Mouse (Mus musculus) G1E-ER4 (cell line): ENCODE data around the gene T2. TPM values are rescaled to one million over a fixed set of nuclear protein-coding genes. Genes with fewer than 3 reads are reported as not detected.

Source experiments
- GATA1 ChIP-seq: IDR thresholded peaks from one replicate; pipeline ENCODE4 v1.8.0; 2012; ENCODE audit warnings: low read length, inconsistent platforms
- polyA plus RNA-seq: library from polyadenylated mRNA; stranded (reverse); fragments of >175 nt; gene quantifications from 2 replicates; pipeline ENCODE4 v1.2.3, GENCODE M21; 2012

The T2 gene
- polyA plus RNA-seq, 1 experiment = 0.08 TPM

- no peak for TF ChIP-seq GATA1
Observed at GRCm38 (mm10) chr17:8389790-8390095, 34.0 kb downstream of the T2 start.

GRCm38 (mm10) chr17:8390487-8390886, 34.7 kb downstream of the T2 start:
- TF ChIP-seq GATA1 = no peak

DNA sequence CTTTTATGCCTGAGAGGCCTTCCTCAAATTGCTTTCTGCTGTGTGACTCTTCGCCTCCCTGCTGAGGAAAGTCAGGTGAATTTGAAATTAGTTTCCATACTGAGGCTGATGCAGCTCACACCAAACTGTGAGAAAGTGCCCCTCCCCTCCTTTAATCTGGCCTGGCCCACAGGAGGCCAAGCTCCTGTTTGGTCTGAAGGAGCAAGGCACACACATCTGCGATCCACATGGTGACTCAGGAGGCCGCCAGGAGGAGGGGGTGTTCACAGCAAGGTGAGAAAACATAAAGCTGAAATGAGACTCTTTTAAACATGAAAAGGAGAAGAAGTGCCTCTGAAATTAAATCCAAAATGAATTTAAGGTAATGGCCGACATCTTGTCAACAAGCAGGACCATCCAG, 40.6 kb downstream of the T2 start:
- no peak for TF ChIP-seq GATA1

GRCm38 (mm10) chr17:8397946-8398345, 42.2 kb downstream of the T2 start:
- TF ChIP-seq GATA1 = no peak

GRCm38 (mm10) chr17:8406285-8406684, 50.5 kb downstream of the T2 start:
- TF ChIP-seq GATA1 = no peak

- no peak for TF ChIP-seq GATA1
Observed at GRCm38 (mm10) chr17:8408589-8409295, 53.0 kb downstream of the T2 start.

- TF ChIP-seq GATA1 = no peak
Observed at GRCm38 (mm10) chr17:8410330-8410729, 54.5 kb downstream of the T2 start.

GRCm38 (mm10) chr17:8413656-8414055, 57.9 kb downstream of the T2 start:
- TF ChIP-seq GATA1 = no peak

- no peak for TF ChIP-seq GATA1
Observed at GRCm38 (mm10) chr17:8415533-8415932, 59.7 kb downstream of the T2 start.

DNA sequence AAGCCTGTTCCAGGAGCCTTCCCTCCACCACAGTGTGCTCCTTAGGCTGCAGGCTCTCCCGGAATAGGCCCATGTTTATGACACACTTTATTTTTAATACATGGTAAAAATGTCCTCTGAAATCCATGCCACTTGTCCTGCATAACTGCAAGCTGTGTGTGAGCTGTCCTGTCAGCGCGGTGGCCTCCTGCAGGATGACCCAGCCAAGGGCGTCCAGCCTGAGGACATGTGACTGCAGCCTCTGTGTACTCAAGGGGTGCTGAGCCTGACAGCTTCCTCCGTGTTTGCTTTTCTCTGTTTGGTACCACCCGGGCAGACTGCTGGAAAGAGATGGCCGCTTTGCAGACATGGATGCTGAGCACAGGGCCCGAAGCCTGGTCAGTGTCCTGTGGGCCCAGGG, 61.1 kb downstream of the T2 start:
- TF ChIP-seq GATA1 = no peak

- no peak for TF ChIP-seq GATA1
Observed at GRCm38 (mm10) chr17:8420739-8421138, 64.9 kb downstream of the T2 start.

- TF ChIP-seq GATA1 = no peak
Observed at GRCm38 (mm10) chr17:8421517-8421916, 65.7 kb downstream of the T2 start.

DNA sequence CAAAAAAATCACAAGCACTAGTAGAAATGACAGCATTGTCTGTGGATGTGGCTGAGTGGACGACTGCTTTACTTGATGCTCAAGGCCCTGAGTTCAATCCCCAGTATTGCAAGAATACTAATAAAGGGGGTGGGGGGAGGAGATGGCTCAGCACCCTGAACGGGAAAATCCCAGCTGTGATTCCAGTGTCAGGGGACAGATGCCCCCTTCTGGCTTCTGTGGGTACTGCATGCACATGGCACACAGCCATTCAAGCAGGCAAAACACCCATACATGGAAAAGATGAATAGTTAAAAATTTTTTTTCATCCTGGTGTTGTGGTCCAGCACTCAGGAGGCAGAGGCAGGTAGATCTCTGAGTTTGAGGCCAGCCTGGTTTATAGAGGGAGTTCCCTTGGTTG, 67.5 kb downstream of the T2 start:
- TF ChIP-seq GATA1 = no peak

GRCm38 (mm10) chr17:8429436-8429835, 73.6 kb downstream of the T2 start:
- TF ChIP-seq GATA1 = no peak

GRCm38 (mm10) chr17:8429896-8430295, 74.1 kb downstream of the T2 start:
- TF ChIP-seq GATA1 = no peak

GRCm38 (mm10) chr17:8432179-8432800, 76.5 kb downstream of the T2 start:
- no peak for TF ChIP-seq GATA1

DNA sequence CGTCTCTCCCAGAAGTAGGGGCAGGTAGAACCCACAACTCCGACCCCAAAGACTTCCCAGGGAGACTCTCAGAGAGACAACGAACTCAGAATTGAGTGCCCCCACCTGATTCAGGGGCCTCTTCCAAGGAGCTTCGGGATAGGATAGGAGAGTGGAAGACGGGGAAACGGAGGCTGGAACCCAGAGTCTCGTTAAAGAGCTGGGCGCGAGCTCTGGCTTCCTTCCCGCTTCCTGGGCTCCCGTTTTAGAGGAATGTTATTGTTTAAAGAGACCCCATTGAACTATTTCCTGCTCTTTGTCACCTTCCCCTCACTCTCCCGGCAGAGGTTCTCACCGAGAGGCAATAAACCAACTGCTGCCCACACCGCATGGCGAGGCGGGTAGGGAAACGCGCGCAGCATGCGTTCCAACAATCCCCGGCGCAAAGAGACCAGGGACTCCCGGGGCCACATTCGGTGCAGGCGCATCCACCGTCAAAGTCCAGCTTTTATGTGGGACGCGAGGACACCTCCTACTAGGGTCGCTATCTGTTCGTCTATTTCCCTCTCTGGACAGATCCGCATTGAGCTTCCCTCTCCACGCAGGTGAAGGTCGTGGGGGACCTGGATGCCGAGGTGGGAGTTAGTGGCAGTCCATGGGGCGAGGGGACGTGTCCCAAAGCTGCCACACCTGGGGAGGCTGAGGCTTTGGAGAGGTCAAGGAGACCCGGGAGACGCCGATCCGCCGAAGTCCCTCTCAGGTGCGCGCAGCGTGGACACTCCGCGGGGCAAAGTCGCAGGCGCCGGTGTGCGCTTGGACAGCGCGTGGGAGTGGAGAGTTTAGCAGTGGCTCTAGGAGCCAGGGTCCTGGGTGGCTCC, 77.6 kb downstream of the T2 start:
- no peak for TF ChIP-seq GATA1
